Mouse (Mus musculus) myocyte (in vitro differentiated cells): ENCODE data around the gene Crebrf. TPM values are rescaled to one million over a fixed set of nuclear protein-coding genes. Genes with fewer than 3 reads are reported as not detected.

ENCODE experiments used
- H3K27me3 ChIP-seq: one replicate; pipeline ENCODE4 v1.6.1; 2011; ENCODE audit not compliant: control insufficient read depth, insufficient read depth, insufficient read length
- H3K36me3 ChIP-seq: one replicate; pipeline ENCODE4 v1.6.1; 2011; ENCODE audit not compliant: control insufficient read depth, insufficient read depth
- H3K4me2 ChIP-seq: one replicate; pipeline ENCODE4 v1.6.1; 2011; ENCODE audit warnings: low read depth, control low read depth
- H3K4me3 ChIP-seq: one replicate; pipeline ENCODE4 v1.5.1; 2011; ENCODE audit warnings: mild to moderate bottlenecking, control low read depth, moderate library complexity
- H3K79me2 ChIP-seq: one replicate; pipeline ENCODE4 v1.6.1; 2011; ENCODE audit not compliant: control insufficient read depth, insufficient read depth
- H3ac ChIP-seq: one replicate; pipeline ENCODE4 v1.6.1; 2011; ENCODE audit not compliant: control insufficient read depth, insufficient read length
- CEBPB ChIP-seq: IDR thresholded peaks from 2 replicates; pipeline ENCODE4 v1.6.1; 2011; ENCODE audit warnings: mild to moderate bottlenecking, moderate library complexity; ENCODE audit not compliant: poor library complexity, insufficient read depth, severe bottlenecking
- E2F4 ChIP-seq: IDR thresholded peaks from one replicate; pipeline ENCODE4 v1.6.1; 2011; ENCODE audit warnings: mild to moderate bottlenecking, control low read depth, moderate library complexity; ENCODE audit not compliant: insufficient read depth
- MAX ChIP-seq: IDR thresholded peaks from one replicate; pipeline ENCODE4 v1.6.1; 2011; ENCODE audit warnings: low read depth, mild to moderate bottlenecking, control low read depth
- MYOD1 ChIP-seq, 3 experiments: IDR thresholded peaks; one replicate each; pipeline ENCODE4 v1.6.1; 2011; ENCODE audit warnings: control low read depth in 2 of 3, low read depth in 2 of 3, mild to moderate bottlenecking in 2 of 3, moderate library complexity in 1 of 3; ENCODE audit not compliant: insufficient read length in 2 of 3, control insufficient read depth in 1 of 3
- MYOG ChIP-seq, 3 experiments: IDR thresholded peaks; one replicate each; pipeline ENCODE4 v1.6.1; 2011; ENCODE audit warnings: control low read depth in 2 of 3, low read depth in 2 of 3, mild to moderate bottlenecking in 2 of 3; ENCODE audit not compliant: insufficient read length in 2 of 3, control insufficient read depth in 1 of 3, insufficient read depth in 1 of 3
- POLR2A ChIP-seq: IDR thresholded peaks from one replicate; pipeline ENCODE4 v1.6.1; 2011; ENCODE audit warnings: low read depth, mild to moderate bottlenecking, control low read depth, moderate library complexity; ENCODE audit not compliant: insufficient read length
- POLR2AphosphoS2 ChIP-seq: IDR thresholded peaks from one replicate; pipeline ENCODE4 v1.6.1; 2011; ENCODE audit warnings: low read depth, control low read depth; ENCODE audit not compliant: insufficient read length
- REST ChIP-seq: IDR thresholded peaks from one replicate; pipeline ENCODE4 v1.6.1; 2011; ENCODE audit warnings: mild to moderate bottlenecking, control low read depth, moderate library complexity; ENCODE audit not compliant: insufficient read depth, insufficient read length
- SRF ChIP-seq: IDR thresholded peaks from one replicate; pipeline ENCODE4 v1.6.1; 2011; ENCODE audit warnings: low read depth; ENCODE audit not compliant: control insufficient read depth, insufficient read length
- TCF12 ChIP-seq: IDR thresholded peaks from one replicate; pipeline ENCODE4 v1.6.1; 2011; ENCODE audit warnings: mild to moderate bottlenecking, control low read depth; ENCODE audit not compliant: poor library complexity, insufficient read depth, severe bottlenecking
- TCF3 ChIP-seq: IDR thresholded peaks from one replicate; pipeline ENCODE4 v1.6.1; 2011; ENCODE audit warnings: low read depth, control low read depth; ENCODE audit not compliant: insufficient read length
- USF1 ChIP-seq: IDR thresholded peaks from one replicate; pipeline ENCODE4 v1.6.1; 2011; ENCODE audit warnings: low read depth, mild to moderate bottlenecking, control low read depth, moderate library complexity
- polyA plus RNA-seq: library from polyadenylated mRNA; unstranded; fragments of >200 nt; fragmentation: generic; extraction: Trizol; gene quantifications from one replicate; pipeline ENCODE4 v1.2.1, GENCODE M21; 2012; ENCODE audit warnings: missing spikeins

Gene Crebrf
- polyA plus RNA-seq, 1 experiment = 2.2 TPM

DNA sequence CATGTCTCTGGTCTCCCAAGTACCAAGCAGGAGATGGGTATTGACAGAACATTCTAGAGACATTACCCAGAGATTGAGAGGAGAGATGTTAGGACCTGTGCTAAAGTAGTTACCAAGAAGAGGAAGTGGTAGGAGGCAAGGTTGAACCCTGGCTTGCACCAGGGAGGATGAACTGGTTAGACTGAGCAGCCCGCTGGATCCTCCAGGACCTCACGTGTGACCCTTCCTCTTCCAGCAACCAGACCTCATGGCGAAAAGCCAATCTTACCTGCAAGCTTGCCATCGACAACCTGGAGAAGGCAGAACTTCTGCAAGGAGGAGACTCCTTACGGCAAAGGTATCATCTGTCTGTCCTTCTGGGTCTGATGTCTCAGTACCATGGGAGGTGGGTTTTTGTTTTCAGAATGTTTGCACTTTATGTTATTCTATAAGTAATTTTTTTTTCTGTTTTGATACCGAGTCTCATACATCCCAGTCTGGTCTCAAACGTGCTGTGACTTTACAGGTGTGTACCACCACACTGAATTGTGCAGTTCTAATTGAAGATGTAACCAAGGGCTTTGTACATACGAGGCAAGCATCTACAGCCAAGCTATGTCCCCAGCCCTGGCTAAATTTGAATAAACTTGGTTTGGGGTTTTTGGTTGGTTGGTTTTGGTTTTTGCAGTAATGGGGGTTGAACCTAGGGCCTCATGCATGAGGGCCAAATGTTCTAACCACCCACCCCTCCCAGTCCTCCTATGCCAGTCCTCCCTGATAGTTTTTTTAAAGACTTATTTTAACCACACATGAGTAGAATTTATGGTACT is 74.2 kb downstream of the Crebrf start:
- TF ChIP-seq E2F4 (no peak), POLR2AphosphoS2 (no peak), TCF3 (no peak), TCF12 (no peak), SRF (no peak), USF1 (no peak), POLR2A (no peak), REST (no peak), MYOG (IDR thresholded peaks at IDR 0.05; ENCODE audit: control insufficient read depth in 1 of 3, insufficient read depth in 1 of 3, insufficient read length in 2 of 3, low read depth in 2 of 3) (no peak), MAX (no peak), MYOD1 (IDR thresholded peaks at IDR 0.05; ENCODE audit: control insufficient read depth in 1 of 3, insufficient read length in 2 of 3, low read depth in 2 of 3) (no peak), CEBPB (no peak)
- H3K79me2 ChIP-seq = no peaks in the 10 kb centered on the region
- H3K4me2 ChIP-seq = no peak overlapping the region
- H3K36me3 ChIP-seq = peaks cover 19% of the 10 kb centered on the region
- no peak overlapping the region for H3ac ChIP-seq
- no peaks in the 10 kb centered on the region for H3K27me3 ChIP-seq
- H3K4me3 ChIP-seq = no peak overlapping the region

DNA sequence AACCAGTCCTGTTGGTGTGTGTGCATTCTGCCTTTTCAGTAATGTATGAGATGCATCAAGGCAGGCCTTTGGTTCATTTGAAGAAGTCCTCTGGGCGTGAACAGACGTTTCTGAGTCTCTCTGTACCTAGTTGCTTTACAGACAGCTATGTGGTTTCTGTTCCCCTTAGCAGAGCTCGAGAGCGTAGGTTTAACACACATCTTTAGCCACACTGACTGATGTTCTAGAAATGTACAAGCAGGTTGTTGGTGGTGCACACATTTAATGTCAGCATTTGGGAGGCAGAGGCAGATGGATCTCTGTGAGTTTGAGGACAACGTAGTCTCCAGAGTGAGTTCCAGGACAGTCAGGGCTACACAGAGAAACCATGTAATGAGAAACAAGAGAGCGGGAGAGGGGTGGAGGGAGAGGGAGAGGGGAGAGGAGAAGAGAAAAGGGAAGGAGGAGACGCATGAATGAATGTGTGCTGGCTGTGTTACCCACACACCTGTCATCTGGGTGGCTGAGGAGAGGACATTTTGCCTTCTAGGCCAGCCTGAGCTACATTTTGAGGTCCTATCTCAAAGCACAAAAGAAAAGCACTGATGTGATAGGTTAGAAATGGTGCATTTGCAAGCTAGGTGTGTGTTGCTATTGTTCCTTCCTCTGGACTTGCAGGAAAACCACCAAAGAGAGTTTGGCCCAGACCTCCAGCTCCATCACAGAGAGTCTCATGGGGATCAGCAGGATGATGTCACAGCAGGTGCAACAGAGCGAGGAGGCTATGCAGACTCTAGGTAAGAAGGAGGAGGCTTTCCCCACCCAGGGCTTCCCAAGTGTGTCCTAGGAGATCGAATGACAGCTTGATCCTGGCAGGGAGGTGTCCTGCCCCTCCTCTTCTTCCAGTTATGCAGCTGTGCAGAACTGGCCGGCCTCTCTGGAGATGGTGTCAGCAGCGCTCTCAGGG is 75.1 kb downstream of the Crebrf start:
- Histone ChIP-seq H3K79me2 (no peaks in the 10 kb centered on the region), H3K27me3 (no peaks in the 10 kb centered on the region), H3K4me3 (no peak overlapping the region), H3K4me2 (no peak overlapping the region), H3K36me3 (peaks cover 16% of the 10 kb centered on the region), H3ac (no peak overlapping the region)
- TF ChIP-seq MAX (no peak), MYOD1 (IDR thresholded peaks at IDR 0.05; ENCODE audit: control insufficient read depth in 1 of 3, insufficient read length in 2 of 3, low read depth in 2 of 3) (no peak), CEBPB (no peak), POLR2A (no peak), SRF (no peak), POLR2AphosphoS2 (no peak), TCF12 (no peak)

DNA sequence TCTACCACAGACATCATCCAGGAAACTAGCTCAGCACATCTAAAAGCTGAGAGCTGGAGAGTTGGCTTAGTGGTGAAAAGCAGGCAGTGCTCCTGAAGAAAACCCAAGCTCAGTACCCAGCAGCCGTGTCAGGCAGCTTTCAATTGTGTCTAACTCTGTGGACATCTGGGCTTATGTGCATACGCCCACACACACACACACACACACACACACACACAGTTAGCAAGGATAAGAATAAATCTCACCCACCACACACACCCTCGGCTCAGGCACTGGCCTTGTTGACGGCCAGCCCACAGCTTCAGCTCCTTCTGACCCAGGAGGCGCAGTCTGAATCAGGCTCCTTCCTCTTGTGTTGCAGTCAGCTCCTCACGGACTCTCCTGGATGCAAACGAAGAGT is 76.1 kb downstream of the Crebrf start:
- H3K79me2 ChIP-seq = no peaks in the 10 kb centered on the region
- no peaks in the 10 kb centered on the region for H3K27me3 ChIP-seq
- peaks cover 16% of the 10 kb centered on the region for H3K36me3 ChIP-seq
- TF ChIP-seq E2F4 (no peak), POLR2AphosphoS2 (no peak), MYOD1 (IDR thresholded peaks at IDR 0.05; ENCODE audit: control insufficient read depth in 1 of 3, insufficient read length in 2 of 3, low read depth in 2 of 3) (no peak), MYOG (IDR thresholded peaks at IDR 0.05; ENCODE audit: control insufficient read depth in 1 of 3, insufficient read depth in 1 of 3, insufficient read length in 2 of 3, low read depth in 2 of 3) (no peak), REST (no peak)
- H3ac ChIP-seq = no peak overlapping the region
- H3K4me3 ChIP-seq = no peak overlapping the region
- no peak overlapping the region for H3K4me2 ChIP-seq

DNA sequence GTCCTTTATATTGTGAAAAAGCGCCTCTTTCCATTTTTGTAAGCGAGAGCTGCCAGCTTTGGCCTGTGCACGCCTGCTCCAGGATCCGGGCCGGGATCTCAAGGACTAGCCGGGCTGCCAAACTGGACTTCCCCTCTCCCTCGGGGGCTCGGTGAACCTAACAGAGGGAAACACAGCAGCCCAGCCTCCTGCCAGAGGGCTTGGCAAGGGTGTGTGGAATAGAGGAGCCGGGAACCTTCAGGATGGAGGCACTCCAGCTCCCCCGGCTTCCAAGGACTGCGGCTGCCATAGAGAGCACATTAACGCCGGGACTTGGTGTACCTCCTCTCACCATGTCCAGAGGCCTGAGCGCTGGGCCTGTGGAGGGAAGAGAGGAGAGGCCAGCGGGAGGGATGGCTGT is 76.6 kb downstream of the Crebrf start:
- Histone ChIP-seq H3K27me3 (no peaks in the 10 kb centered on the region), H3K36me3 (peaks cover 16% of the 10 kb centered on the region), H3K4me2 (no peak overlapping the region), H3K4me3 (no peak overlapping the region), H3ac (no peak overlapping the region), H3K79me2 (no peaks in the 10 kb centered on the region)
- no peak for TF ChIP-seq POLR2A
